In genomic region chr11:87760301-87761081, GRCm38 (mm10) we compare ENCODE assay signal across 9 mouse cellular contexts. TPM values are rescaled to one million over a fixed set of nuclear protein-coding genes. Genes with fewer than 3 reads are reported as not detected.
DNase-seq lines count a peak whose midpoint lies in the region; ATAC-seq and TF ChIP-seq lines count a peak whose summit lies in the region.
"Had no signal": no experiment of that assay in that cellular context is flagged by ENCODE, and none has a peak within 500 bp of the region (broad histone marks: within the 10 kb centered on the region; RNA-seq: fewer than 3 reads in every experiment).

Tspoap1 (plus strand) TSS chr11:87760541.

- no peak within 1 kb of the TSS for H3K4me3 ChIP-seq in heart, embryonic 16.5 days (ENCODE audit: low read length)
- no peak within 1 kb of the TSS for H3K4me3 ChIP-seq in heart, embryonic 10.5 days
- peak within 1 kb of the TSS; percentile 73 for H3K4me3 ChIP-seq in hindbrain, postnatal 0 days (ENCODE audit: low read length)
- H3K4me3 ChIP-seq in liver, embryonic 16.5 days (ENCODE audit: low read depth, low read length) = no peak within 1 kb of the TSS

- 7% methylated on average over 23 of the region's 23 CpGs for WGBS in heart, embryonic 16.5 days
- WGBS in heart, embryonic 10.5 days = 9% methylated on average over 23 of the region's 23 CpGs
- 5% methylated on average over 23 of the region's 23 CpGs for WGBS in hindbrain, postnatal 0 days
- whole genome bisulfite sequencing in liver, embryonic 16.5 days (ENCODE audit: insufficient replicate concordance) = 9% methylated on average over 23 of the region's 23 CpGs

- 0 out of 2 replicates have a peak, but pooled peaks have one; percentile 15 for ATAC-seq in heart, embryonic 16.5 days (replicated peaks; ENCODE audit: extremely low read depth, insufficient read depth, low FRiP score)
- ATAC-seq in hindbrain, postnatal 0 days = peak; percentile 81
- no peak for ATAC-seq in liver, embryonic 16.5 days (ENCODE audit: low read depth)

- DNase-seq in heart, embryonic 10.5 days (ENCODE audit: low spot score) = no peak
- peak; percentile 35 for DNase-seq in embryo, embryonic 9.5 days (ENCODE audit: extremely low spot score)
- peak; percentile 89 for DNase-seq in hindbrain, postnatal 0 days (ENCODE audit: low spot score)
- DNase-seq in right cerebral cortex, postnatal 14 days = peak; percentile 73
- DNase-seq in lung, postnatal 25 days (ENCODE audit: low spot score) = no peak
- DNase-seq in heart, adult 9 months (ENCODE audit: low spot score in 2 of 2) = no peak

- H3K4me2 ChIP-seq in heart, embryonic 16.5 days (ENCODE audit: low read depth, low read length) = no peak within 1 kb of the TSS
- peak within 1 kb of the TSS; percentile 99 for H3K4me2 ChIP-seq in hindbrain, postnatal 0 days (ENCODE audit: low read depth, low read length)
- no peak within 1 kb of the TSS for H3K4me2 ChIP-seq in liver, embryonic 16.5 days (ENCODE audit: low read depth, low read length)

- no peak within 1 kb of the TSS for H3K9ac ChIP-seq in heart, embryonic 16.5 days (ENCODE audit: low read length)
- peak within 1 kb of the TSS; percentile 66 for H3K9ac ChIP-seq in hindbrain, postnatal 0 days (replicated peaks; ENCODE audit: low read length)
- no peak within 1 kb of the TSS for H3K9ac ChIP-seq in liver, embryonic 16.5 days (ENCODE audit: low read depth, low read length)

- peaks cover 12% of the 10 kb centered on the region for H3K4me1 ChIP-seq in heart, embryonic 16.5 days (ENCODE audit: control insufficient read depth, insufficient read depth, low read length)
- H3K4me1 ChIP-seq in heart, embryonic 10.5 days = peaks cover 25% of the 10 kb centered on the region
- peaks cover 9% of the 10 kb centered on the region; the same call in 1 of the 2 replicates for H3K4me1 ChIP-seq in hindbrain, postnatal 0 days (ENCODE audit: insufficient read depth, low read length)
- peaks cover 22% of the 10 kb centered on the region for H3K4me1 ChIP-seq in liver, embryonic 16.5 days (ENCODE audit: control insufficient read depth, low read depth, low read length)

- H3K9me3 ChIP-seq in heart, embryonic 16.5 days (replicated peaks; ENCODE audit: control insufficient read depth, low read length) = no peaks in the 10 kb centered on the region
- no peaks in the 10 kb centered on the region for H3K9me3 ChIP-seq in heart, embryonic 10.5 days
- H3K9me3 ChIP-seq in hindbrain, postnatal 0 days (ENCODE audit: low read length) = no peaks in the 10 kb centered on the region
- H3K9me3 ChIP-seq in liver, embryonic 16.5 days (replicated peaks; ENCODE audit: control insufficient read depth, low read length) = no peaks in the 10 kb centered on the region

- peaks cover 62% of the 10 kb centered on the region for H3K27me3 ChIP-seq in heart, embryonic 16.5 days (ENCODE audit: control insufficient read depth, insufficient read depth, low read length)
- H3K27me3 ChIP-seq in heart, embryonic 10.5 days (ENCODE audit: insufficient read depth, poor library complexity, severe bottlenecking) = peaks cover 62% of the 10 kb centered on the region
- no peaks in the 10 kb centered on the region for H3K27me3 ChIP-seq in hindbrain, postnatal 0 days (ENCODE audit: insufficient read depth, low read length)
- peaks cover 52% of the 10 kb centered on the region for H3K27me3 ChIP-seq in liver, embryonic 16.5 days (ENCODE audit: control insufficient read depth, insufficient read depth, low read depth, low read length)

- no peaks in the 10 kb centered on the region for H3K36me3 ChIP-seq in heart, embryonic 16.5 days (ENCODE audit: control insufficient read depth, insufficient read depth)
- H3K36me3 ChIP-seq in heart, embryonic 10.5 days = no peaks in the 10 kb centered on the region
- no peaks in the 10 kb centered on the region for H3K36me3 ChIP-seq in hindbrain, postnatal 0 days (ENCODE audit: insufficient read depth, low read length)
- peaks cover 13% of the 10 kb centered on the region for H3K36me3 ChIP-seq in liver, embryonic 16.5 days (ENCODE audit: control insufficient read depth, insufficient read depth)

- TF ChIP-seq CTCF in hindbrain, postnatal 0 days (IDR thresholded peaks at IDR 0.05; ENCODE audit: low read depth) = no peak

- H3K27ac ChIP-seq in heart, embryonic 16.5 days (ENCODE audit: low read length) = no peak within 1 kb of the TSS
- no peak within 1 kb of the TSS for H3K27ac ChIP-seq in heart, embryonic 10.5 days
- peak within 1 kb of the TSS; percentile 83 for H3K27ac ChIP-seq in hindbrain, postnatal 0 days
- H3K27ac ChIP-seq in liver, embryonic 16.5 days (ENCODE audit: low read length) = peak within 1 kb of the TSS; percentile 57

RNA-seq across cellular contexts. Expression of gene Tspoap1, which starts in this region (rescaled TPM):
- polyA plus RNA-seq in heart, embryonic 16.5 days (2015; fragmentation: Nextera tagmentation; extraction: Ambion mirVana) = 1.1 and 1.2 TPM in 2 replicates
- polyA plus RNA-seq in heart, embryonic 10.5 days (2016; fragmentation: Nextera tagmentation; extraction: Ambion mirVana) = 0.95 and 1.5 TPM in 2 replicates
- total RNA-seq in hindbrain, postnatal 0 days (2014; rRNA removed) = 103 and 137 TPM in 2 replicates
- 33.2 and 35.6 TPM in 2 replicates for polyA plus RNA-seq in hindbrain, postnatal 0 days (2015; fragmentation: Nextera tagmentation; extraction: Ambion mirVana)
- polyA plus RNA-seq in liver, embryonic 16.5 days (2015; fragmentation: Nextera tagmentation; extraction: Ambion mirVana) = 1.7 and 2.7 TPM in 2 replicates
- polyA plus RNA-seq: C2C12 had no signal

Comparison
In these comparisons a context has a peak if more than half of its experiments do, and no peak if none do; other contexts are left out.
1. H3K27ac ChIP-seq: peak in hindbrain, postnatal 0 days (single experiment) and liver, embryonic 16.5 days (single experiment); none in heart, embryonic 16.5 days (single experiment) and heart, embryonic 10.5 days (single experiment).
2. DNase-seq: peak in embryo, embryonic 9.5 days (single experiment), hindbrain, postnatal 0 days (single experiment) and right cerebral cortex, postnatal 14 days (single experiment); none in heart, embryonic 10.5 days (single experiment), lung, postnatal 25 days (single experiment) and heart, adult 9 months (0 of 2).